Mouse (Mus musculus) lung, postnatal 36 days (tissue): ENCODE measurements around the gene Phlpp1.
A peak's percentile ranks its signal among the peaks of the same experiment; 100 is the strongest.
"Not testable (repeated sequence)": the region's sequence is repeated elsewhere in the genome, so short reads cannot be mapped to it uniquely, and the experiment has no call there.

ENCODE experiments used
- DNase-seq: peaks from one replicate; pipeline ENCODE4 v3.0.0; 2022; ENCODE audit warnings: mixed read lengths

The Phlpp1 gene

GRCm38 (mm10) chr1:106268028-106268799 is 96.7 kb downstream of the Phlpp1 start:
- peak; percentile 80 for DNase-seq

- no peak for DNase-seq
Measured at GRCm38 (mm10) chr1:106269337-106269736, 97.8 kb downstream of the Phlpp1 start.

GRCm38 (mm10) chr1:106272916-106273315 is 101.4 kb downstream of the Phlpp1 start:
- DNase-seq = no peak

- no peak for DNase-seq
Measured at GRCm38 (mm10) chr1:106273801-106274200, 102.2 kb downstream of the Phlpp1 start.

GRCm38 (mm10) chr1:106274561-106275001 is 103.0 kb downstream of the Phlpp1 start:
- peak; percentile 30 for DNase-seq

- DNase-seq = no peak
Measured at GRCm38 (mm10) chr1:106275142-106275541, 103.6 kb downstream of the Phlpp1 start.

- no peak for DNase-seq
Measured at GRCm38 (mm10) chr1:106275731-106276130, 104.2 kb downstream of the Phlpp1 start.

- no peak for DNase-seq
Measured at GRCm38 (mm10) chr1:106276824-106277223, 105.3 kb downstream of the Phlpp1 start.

- DNase-seq = no peak
Measured at GRCm38 (mm10) chr1:106277286-106277685, 105.7 kb downstream of the Phlpp1 start.

- DNase-seq = peak; percentile 65
Measured at GRCm38 (mm10) chr1:106278552-106279060, 107.1 kb downstream of the Phlpp1 start.

GRCm38 (mm10) chr1:106279404-106280123 is 108.0 kb downstream of the Phlpp1 start:
- no peak for DNase-seq

GRCm38 (mm10) chr1:106280171-106280913 is 108.8 kb downstream of the Phlpp1 start:
- DNase-seq = peak; percentile 55

- DNase-seq = no peak
Measured at GRCm38 (mm10) chr1:106286815-106287214, 115.3 kb downstream of the Phlpp1 start.

- DNase-seq = no peak
Measured at GRCm38 (mm10) chr1:106289065-106289464, 117.5 kb downstream of the Phlpp1 start.

GRCm38 (mm10) chr1:106289580-106289979 is 118.0 kb downstream of the Phlpp1 start:
- DNase-seq = no peak

GRCm38 (mm10) chr1:106309394-106310039 is 138.0 kb downstream of the Phlpp1 start:
- no peak for DNase-seq

- no peak for DNase-seq
Measured at GRCm38 (mm10) chr1:106310285-106310684, 138.7 kb downstream of the Phlpp1 start.

GRCm38 (mm10) chr1:106311830-106312229 is 140.3 kb downstream of the Phlpp1 start:
- not testable (repeated sequence) for DNase-seq

- DNase-seq = no peak
Measured at GRCm38 (mm10) chr1:106314476-106314875, 142.9 kb downstream of the Phlpp1 start.

- peak; percentile 71 for DNase-seq
Measured at GRCm38 (mm10) chr1:106316641-106317304, 145.2 kb downstream of the Phlpp1 start.

GRCm38 (mm10) chr1:106318341-106318740 is 146.8 kb downstream of the Phlpp1 start:
- DNase-seq = no peak

GRCm38 (mm10) chr1:106320583-106320982 is 149.0 kb downstream of the Phlpp1 start:
- DNase-seq = peak; percentile 17
